Mouse (Mus musculus) heart, embryonic 14.5 days (tissue): Measurements from ENCODE around the gene Aif1l. TPM values are rescaled to one million over a fixed set of nuclear protein-coding genes. Genes with fewer than 3 reads are reported as not detected.
"Not testable (repeated sequence)": the region's sequence is repeated elsewhere in the genome, so short reads cannot be mapped to it uniquely, and the experiment has no call there.

ENCODE experiments used
- ATAC-seq: fragments of 200-750 bp; cut with Nextera tagmentation; 2 replicates; pipeline ENCODE4 v1.8.0; 2017; ENCODE audit warnings: low read depth, moderate TSS enrichment; ENCODE audit not compliant: insufficient number of reproducible peaks, insufficient read depth, low FRiP score
- H3K27ac ChIP-seq, 2 experiments: fragments of 200-500 bp in 1 of 2; fragments of 300-500 bp in 1 of 2; sonication (generic) in 1 of 2; replicated peaks in 1 of 2; 2 replicates each; pipeline ENCODE4 v1.5.1; 2012 to 2014; ENCODE audit warnings: low read depth in 2 of 2, low read length in 2 of 2, control low read depth in 1 of 2, mild to moderate bottlenecking in 1 of 2, mixed read lengths in 1 of 2; ENCODE audit not compliant: control insufficient read depth in 1 of 2, insufficient read depth in 1 of 2
- H3K27me3 ChIP-seq: fragments of 300-500 bp; sonication (generic); 2 replicates; pipeline ENCODE4 v1.6.1; 2014; ENCODE audit warnings: mild to moderate bottlenecking, low read length, control low read depth; ENCODE audit not compliant: control insufficient read depth, insufficient read depth
- H3K36me3 ChIP-seq: fragments of 300-500 bp; sonication (generic); 2 replicates; pipeline ENCODE4 v1.6.1; 2014; ENCODE audit warnings: mild to moderate bottlenecking, control low read depth, low read length, mixed read lengths; ENCODE audit not compliant: control insufficient read depth, insufficient read depth
- H3K4me1 ChIP-seq, 2 experiments: fragments of 200-500 bp in 1 of 2; fragments of 300-500 bp in 1 of 2; sonication (generic) in 1 of 2; 2 replicates each; pipeline ENCODE4 v1.6.1; 2012 to 2014; ENCODE audit warnings: low read length in 2 of 2, control low read depth in 1 of 2, mixed read lengths in 1 of 2; ENCODE audit not compliant: control insufficient read depth in 2 of 2, insufficient read depth in 2 of 2
- H3K4me2 ChIP-seq: fragments of 300-500 bp; sonication (generic); 2 replicates; pipeline ENCODE4 v1.6.1; 2014; ENCODE audit warnings: mild to moderate bottlenecking, low read length
- H3K4me3 ChIP-seq, 2 experiments: fragments of 200-500 bp in 1 of 2; fragments of 300-500 bp in 1 of 2; sonication (generic) in 1 of 2; 2 replicates each; pipeline ENCODE4 v1.5.1; 2012 to 2014; ENCODE audit warnings: low read length in 2 of 2, mild to moderate bottlenecking in 2 of 2, control low read depth in 1 of 2, low read depth in 1 of 2, moderate library complexity in 1 of 2; ENCODE audit not compliant: control insufficient read depth in 1 of 2, insufficient read depth in 1 of 2
- H3K9ac ChIP-seq: fragments of 300-500 bp; sonication (generic); 2 replicates; pipeline ENCODE4 v1.6.1; 2014; ENCODE audit warnings: mild to moderate bottlenecking, low read length
- H3K9me3 ChIP-seq: fragments of 300-500 bp; sonication (generic); 2 replicates; pipeline ENCODE4 v1.6.1; 2016; ENCODE audit warnings: low read length, control low read depth; ENCODE audit not compliant: control insufficient read depth
- WGBS: fragments of 180-500 bp; shearing (Covaris S2); extraction: QIAGEN DNeasy Blood & Tissue Kit; methylation state at CpG from one replicate; pipeline ENCODE4 v1.1.7; 2014; 5-methylcytosine and 5-hydroxymethylcytosine counted together
- polyA plus RNA-seq: library from polyadenylated mRNA; unstranded; fragments of >200 nt; fragmentation: Nextera tagmentation; extraction: Ambion mirVana; gene quantifications from 2 replicates; pipeline ENCODE4 v1.2.1, GENCODE M21; 2014

The Aif1l gene
- polyA plus RNA-seq, 1 experiment from 2014 or later, result 72.7 TPM

DNA sequence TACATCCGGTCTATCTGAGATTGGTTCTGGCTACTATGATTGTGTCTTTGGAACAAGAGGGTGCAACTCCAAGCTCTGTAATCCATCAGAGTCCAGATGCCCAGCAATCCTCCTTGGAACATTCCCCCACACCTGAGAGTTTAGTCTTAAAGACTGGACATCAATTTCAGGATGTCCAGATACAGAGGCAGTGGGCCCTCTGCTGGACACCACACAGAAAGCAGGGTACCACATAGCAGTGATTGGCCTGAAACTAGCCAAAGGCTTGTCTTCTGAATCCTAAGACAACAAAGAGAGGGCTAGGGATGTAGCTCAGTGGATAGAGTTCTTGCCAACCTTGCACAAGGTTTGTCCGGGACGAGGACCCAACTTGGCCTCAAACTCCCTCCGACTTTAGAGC is 37.4 kb upstream of the Aif1l start:
- no peak overlapping the region for H3K9ac ChIP-seq
- no peak overlapping the region for H3K27ac ChIP-seq
- H3K36me3 ChIP-seq, result no peaks in the 10 kb centered on the region
- no peaks in the 10 kb centered on the region for H3K4me1 ChIP-seq
- H3K4me3 ChIP-seq, result no peak overlapping the region
- H3K9me3 ChIP-seq, result no peaks in the 10 kb centered on the region
- 59% methylated on average over 4 of the region's 4 CpGs for WGBS
- no peak overlapping the region for H3K4me2 ChIP-seq
- ATAC-seq, result no peak
- no peaks in the 10 kb centered on the region for H3K27me3 ChIP-seq

- not testable (repeated sequence) for H3K4me2 ChIP-seq, H3K36me3 ChIP-seq, H3K9me3 ChIP-seq, H3K9ac ChIP-seq, H3K27ac ChIP-seq, H3K27me3 ChIP-seq, H3K4me1 ChIP-seq, H3K4me3 ChIP-seq, ATAC-seq
These were observed 35.7 kb upstream of the Aif1l start for GRCm38 (mm10) chr2:31914213-31914612.

DNA sequence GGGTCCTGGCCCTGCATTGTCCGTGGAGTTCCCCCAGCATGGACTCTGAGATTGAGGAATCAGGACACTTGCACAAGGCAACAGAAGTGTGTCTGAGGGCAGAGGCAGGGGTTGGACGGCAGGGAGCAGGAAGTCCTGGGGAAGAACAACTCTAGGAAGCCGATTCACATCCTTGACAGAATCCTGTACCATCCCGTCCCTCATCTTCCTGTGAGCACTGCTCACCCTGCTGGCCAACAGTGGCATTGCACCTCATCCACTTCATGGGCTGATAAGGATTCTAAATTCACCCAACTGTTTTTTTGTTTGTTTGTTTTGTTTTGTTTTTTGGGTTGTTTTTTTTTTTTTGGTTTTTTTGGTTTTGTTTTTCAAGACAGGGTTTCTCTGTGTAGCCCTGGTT is 34.8 kb upstream of the Aif1l start:
- H3K4me3 ChIP-seq, result no peak overlapping the region
- peaks cover under 1% of the 10 kb centered on the region; the same call in 1 of the 2 replicates for H3K27me3 ChIP-seq
- ATAC-seq, result no peak
- H3K4me1 ChIP-seq, result no peaks in the 10 kb centered on the region
- H3K36me3 ChIP-seq, result no peaks in the 10 kb centered on the region
- no peak overlapping the region for H3K9ac ChIP-seq
- H3K4me2 ChIP-seq, result no peak overlapping the region
- 25% methylated on average over 4 of the region's 4 CpGs for WGBS
- H3K9me3 ChIP-seq, result no peaks in the 10 kb centered on the region
- H3K27ac ChIP-seq, result no peak overlapping the region

DNA sequence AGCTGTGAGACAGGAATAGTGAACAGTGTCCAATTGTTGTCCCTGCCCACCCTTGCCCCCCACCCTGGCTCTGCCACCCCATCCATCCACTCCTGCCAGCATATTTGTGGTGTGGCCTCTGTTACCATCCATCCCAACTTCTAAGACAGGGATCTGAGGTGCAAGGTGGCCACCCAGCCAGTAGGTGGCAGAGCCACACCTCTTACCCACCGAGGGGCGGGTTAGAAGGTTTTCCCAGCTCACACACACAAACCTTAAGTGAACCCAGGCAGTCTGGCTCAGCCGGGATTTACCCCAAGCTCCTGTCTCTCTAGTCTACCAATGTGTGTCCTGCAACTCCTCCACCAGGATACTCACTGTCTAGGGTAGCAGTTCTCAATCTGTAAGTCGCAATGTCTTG is 32.3 kb upstream of the Aif1l start:
- H3K9ac ChIP-seq, result no peak overlapping the region
- H3K4me3 ChIP-seq, result no peak overlapping the region
- no peak overlapping the region for H3K27ac ChIP-seq
- no peaks in the 10 kb centered on the region for H3K36me3 ChIP-seq
- ATAC-seq, result no peak
- H3K9me3 ChIP-seq, result no peaks in the 10 kb centered on the region
- H3K27me3 ChIP-seq, result peaks cover 9% of the 10 kb centered on the region
- no peaks in the 10 kb centered on the region for H3K4me1 ChIP-seq
- no peak overlapping the region for H3K4me2 ChIP-seq
- WGBS, result 25% methylated on average over 4 of the region's 4 CpGs

- Histone ChIP-seq H3K9ac (no peak overlapping the region), H3K9me3 (no peaks in the 10 kb centered on the region), H3K36me3 (no peaks in the 10 kb centered on the region), H3K4me1 (no peaks in the 10 kb centered on the region), H3K4me2 (no peak overlapping the region), H3K4me3 (no peak overlapping the region), H3K27ac (no peak overlapping the region), H3K27me3 (peaks cover 12% of the 10 kb centered on the region)
- WGBS, result 67% methylated on average over 4 of the region's 4 CpGs
- ATAC-seq, result no peak
These were observed 26.3 kb upstream of the Aif1l start for GRCm38 (mm10) chr2:31923645-31924044.

- 27% methylated on average over 9 of the region's 9 CpGs for WGBS
- Histone ChIP-seq H3K27ac (no peak overlapping the region), H3K4me2 (no peak overlapping the region), H3K27me3 (peaks cover 12% of the 10 kb centered on the region), H3K4me1 (no peaks in the 10 kb centered on the region), H3K36me3 (no peaks in the 10 kb centered on the region), H3K9ac (no peak overlapping the region), H3K9me3 (no peaks in the 10 kb centered on the region), H3K4me3 (no peak overlapping the region)
- ATAC-seq, result no peak
These were observed 25.1 kb upstream of the Aif1l start for GRCm38 (mm10) chr2:31924811-31925210.

DNA sequence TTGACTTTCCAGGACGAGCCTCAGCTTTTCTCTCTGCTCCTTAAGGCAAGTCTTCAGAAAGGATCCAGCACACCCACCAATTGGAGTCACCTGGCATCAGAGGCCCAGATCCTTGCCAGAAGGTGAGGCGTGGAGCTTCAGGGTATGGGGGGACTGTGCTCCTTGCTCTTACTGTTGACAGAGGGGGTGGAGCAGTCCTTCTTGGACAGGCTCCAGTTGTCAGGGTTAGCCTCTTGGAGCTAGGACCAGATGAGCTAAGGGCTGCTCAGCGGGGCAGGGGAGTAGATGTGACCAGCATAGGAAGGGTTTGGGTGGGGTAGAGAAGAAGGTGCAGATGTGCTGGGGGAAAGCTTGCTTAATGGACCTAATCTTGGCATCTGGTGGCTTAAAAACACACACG is 24.0 kb upstream of the Aif1l start:
- Histone ChIP-seq H3K4me3 (no peak overlapping the region), H3K27me3 (peaks cover 8% of the 10 kb centered on the region; the same call in 1 of the 2 replicates), H3K27ac (no peak overlapping the region), H3K36me3 (no peaks in the 10 kb centered on the region), H3K9me3 (no peaks in the 10 kb centered on the region), H3K4me1 (no peaks in the 10 kb centered on the region), H3K4me2 (no peak overlapping the region), H3K9ac (no peak overlapping the region)
- no peak for ATAC-seq
- WGBS, result 41% methylated on average over 4 of the region's 4 CpGs

- peaks cover 4% of the 10 kb centered on the region; the same call in 1 of the 2 replicates for H3K27me3 ChIP-seq
- H3K4me1 ChIP-seq, result no peaks in the 10 kb centered on the region
- no peaks in the 10 kb centered on the region for H3K36me3 ChIP-seq
- ATAC-seq, result no peak
- no peak overlapping the region for H3K9ac ChIP-seq
- H3K9me3 ChIP-seq, result no peaks in the 10 kb centered on the region
- no peak overlapping the region for H3K4me2 ChIP-seq
- no peak overlapping the region for H3K27ac ChIP-seq
- 70% methylated on average over 3 of the region's 3 CpGs for WGBS
- H3K4me3 ChIP-seq, result no peak overlapping the region
These were observed 20.3 kb upstream of the Aif1l start for GRCm38 (mm10) chr2:31929664-31930063.
